In genomic region chr15:79684616-79685015, GRCm38 (mm10) we compare ENCODE assay signal across 9 mouse cellular contexts. TPM values are rescaled to one million over a fixed set of nuclear protein-coding genes. Genes with fewer than 3 reads are reported as not detected.
DNase-seq lines count a peak whose midpoint lies in the region; ATAC-seq and TF ChIP-seq lines count a peak whose summit lies in the region.
"Had no signal": no experiment of that assay in that cellular context is flagged by ENCODE, and none has a peak within 500 bp of the region (broad histone marks: within the 10 kb centered on the region; RNA-seq: fewer than 3 reads in every experiment).

No protein-coding gene starts in this region.

- H3K27ac ChIP-seq in heart, adult 2 months, result peak overlapping the region; percentile 99
- H3K27ac ChIP-seq in forebrain, embryonic 16.5 days (ENCODE audit: low read length), result no peak overlapping the region
- peak overlapping the region; percentile 99 for H3K27ac ChIP-seq in liver, embryonic 16.5 days (ENCODE audit: low read length)

- no peaks in the 10 kb centered on the region for H3K27me3 ChIP-seq in heart, adult 2 months (ENCODE audit: control insufficient read depth, insufficient read depth, low read length)
- no peaks in the 10 kb centered on the region for H3K27me3 ChIP-seq in G1E (ENCODE audit: insufficient read depth, low read length)
- H3K27me3 ChIP-seq in forebrain, embryonic 16.5 days (replicated peaks; ENCODE audit: control insufficient read depth, insufficient read depth, low read length), result no peaks in the 10 kb centered on the region
- no peaks in the 10 kb centered on the region for H3K27me3 ChIP-seq in liver, embryonic 16.5 days (ENCODE audit: control insufficient read depth, insufficient read depth, low read depth, low read length)

- ATAC-seq in G1E (ENCODE audit: extremely low read depth, insufficient number of reproducible peaks, low FRiP score, poor library complexity, severe bottlenecking), result no peak
- ATAC-seq in forebrain, embryonic 16.5 days, result no peak
- no peak for ATAC-seq in liver, embryonic 16.5 days (ENCODE audit: low read depth)
- ATAC-seq: CD4-positive, CD25-positive, alpha-beta regulatory T cell, adult 4 months had no signal

- no peak for DNase-seq in heart, adult 2 months
- DNase-seq in heart, adult 9 months (ENCODE audit: low spot score in 2 of 2), result no peak
- DNase-seq in G1E (ENCODE audit: low spot score), result no peak
- DNase-seq in frontal cortex, postnatal 14 days (ENCODE audit: low spot score in 2 of 2), result no peak
- DNase-seq in kidney, adult 8-10 months, result no peak
- no peak for DNase-seq in left cerebral cortex, adult 18-20 months (ENCODE audit: low spot score in 2 of 2)

- H3K79me2 ChIP-seq in heart, adult 2 months (replicated peaks; ENCODE audit: control insufficient read depth, insufficient read depth, low read length), result peaks cover 6% of the 10 kb centered on the region

- H3K9me3 ChIP-seq in G1E (replicated peaks), result no peaks in the 10 kb centered on the region
- no peaks in the 10 kb centered on the region for H3K9me3 ChIP-seq in forebrain, embryonic 16.5 days (ENCODE audit: control insufficient read depth, low read length)
- no peaks in the 10 kb centered on the region for H3K9me3 ChIP-seq in liver, embryonic 16.5 days (replicated peaks; ENCODE audit: control insufficient read depth, low read length)

- 43% methylated on average over 6 of the region's 6 CpGs for WGBS in heart, adult 2 months
- 61% methylated on average over 6 of the region's 6 CpGs for WGBS in forebrain, embryonic 16.5 days
- WGBS in liver, embryonic 16.5 days (ENCODE audit: insufficient replicate concordance), result 75% methylated on average over 6 of the region's 6 CpGs

- peaks cover 21% of the 10 kb centered on the region for H3K4me1 ChIP-seq in heart, adult 2 months (ENCODE audit: control insufficient read depth, insufficient read depth, low read length)
- H3K4me1 ChIP-seq in G1E (ENCODE audit: insufficient read depth, low read depth, low read length), result peaks cover 77% of the 10 kb centered on the region
- H3K4me1 ChIP-seq in forebrain, embryonic 16.5 days (replicated peaks; ENCODE audit: control insufficient read depth, insufficient read depth, low read length), result peaks cover 48% of the 10 kb centered on the region
- H3K4me1 ChIP-seq in liver, embryonic 16.5 days (ENCODE audit: control insufficient read depth, low read depth, low read length), result peaks cover 70% of the 10 kb centered on the region

- peak overlapping the region; percentile 92 for H3K4me2 ChIP-seq in forebrain, embryonic 16.5 days (ENCODE audit: low read length)
- peak overlapping the region; percentile 89 for H3K4me2 ChIP-seq in liver, embryonic 16.5 days (ENCODE audit: low read depth, low read length)

- H3K4me3 ChIP-seq in heart, adult 2 months, result peak overlapping the region; percentile 86
- peak overlapping the region; percentile 98; the same call in 1 of the 2 replicates for H3K4me3 ChIP-seq in G1E (ENCODE audit: low read depth, low read length)
- peak overlapping the region; percentile 93 for H3K4me3 ChIP-seq in forebrain, embryonic 16.5 days (replicated peaks; ENCODE audit: low read length)
- peak overlapping the region; percentile 92 for H3K4me3 ChIP-seq in liver, embryonic 16.5 days (ENCODE audit: low read depth, low read length)

- no peak for TF ChIP-seq CTCF in heart, adult 2 months (IDR thresholded peaks at IDR 0.05)
- no peak for TF ChIP-seq CTCF in G1E (IDR thresholded peaks at IDR 0.05; ENCODE audit: low read depth, low read length)

- no peak for TF ChIP-seq POLR2A in heart, adult 2 months (IDR thresholded peaks at IDR 0.05; ENCODE audit: insufficient read depth, low read depth, low read length)

- H3K36me3 ChIP-seq in heart, adult 2 months (ENCODE audit: control insufficient read depth, insufficient read depth, low read length), result peaks cover 3% of the 10 kb centered on the region
- H3K36me3 ChIP-seq in G1E (replicated peaks), result peaks cover 60% of the 10 kb centered on the region
- no peaks in the 10 kb centered on the region for H3K36me3 ChIP-seq in forebrain, embryonic 16.5 days (ENCODE audit: control insufficient read depth, insufficient read depth)
- no peaks in the 10 kb centered on the region for H3K36me3 ChIP-seq in liver, embryonic 16.5 days (ENCODE audit: control insufficient read depth, insufficient read depth)

- intact Hi-C loops in heart, adult 2 months (cut with DNase I), result no loop called here

- H3K9ac ChIP-seq in heart, adult 2 months (ENCODE audit: low read depth, low read length), result no peak overlapping the region; the same call in 1 of the 2 replicates
- H3K9ac ChIP-seq in forebrain, embryonic 16.5 days (replicated peaks; ENCODE audit: low read depth, low read length), result no peak overlapping the region; the same call in none of the 2 replicates
- H3K9ac ChIP-seq in liver, embryonic 16.5 days (ENCODE audit: low read depth, low read length), result peak overlapping the region; percentile 98

- TF ChIP-seq EP300 in heart, adult 2 months (IDR thresholded peaks at IDR 0.05; ENCODE audit: insufficient read depth, low read depth, low read length), result no peak

RNA-seq across cellular contexts. Expression of gene Josd1, which starts 3.1 kb away (rescaled TPM):
- 10 to 100 TPM; 22.1 to 24.9 TPM for total RNA-seq in heart, adult 2 months (2021)
- 16.1 and 25.6 TPM in 2 replicates for polyA plus RNA-seq in heart, adult 2 months (2012; rRNA removed)
- total RNA-seq in G1E (2014; fragmentation: Nextera tagmentation), result 19.1 and 23.3 TPM in 2 replicates
- total RNA-seq in G1E (2017), result 21.6 and 21.9 TPM in 2 replicates
- 16.7 and 22.6 TPM in 2 replicates for polyA plus RNA-seq in G1E (2012)
- 24.5 and 25.2 TPM in 2 replicates for polyA plus RNA-seq in forebrain, embryonic 16.5 days (2015; fragmentation: Nextera tagmentation; extraction: Ambion mirVana)
- polyA plus RNA-seq in liver, embryonic 16.5 days (2015; fragmentation: Nextera tagmentation; extraction: Ambion mirVana), result 19.2 and 21.6 TPM in 2 replicates
- total RNA-seq in left cerebral cortex, adult 18-20 months (2021), result 10 to 100 TPM; 65.8 to 71.5 TPM

RNA-seq across cellular contexts. Expression of gene Gtpbp1, which starts 6.0 kb away (rescaled TPM):
- 10 to 100 TPM; 26.9 to 30.1 TPM for total RNA-seq in heart, adult 2 months (2021)
- 27.0 and 30.5 TPM in 2 replicates for polyA plus RNA-seq in heart, adult 2 months (2012; rRNA removed)
- total RNA-seq in G1E (2014; fragmentation: Nextera tagmentation) (63.7 and 74.7 TPM in 2 replicates), G1E (2017) (54.8 and 58.6 TPM in 2 replicates)
- 108 and 116 TPM in 2 replicates for polyA plus RNA-seq in G1E (2012)
- 55.7 and 56.5 TPM in 2 replicates for polyA plus RNA-seq in forebrain, embryonic 16.5 days (2015; fragmentation: Nextera tagmentation; extraction: Ambion mirVana)
- 26.2 and 28.5 TPM in 2 replicates for polyA plus RNA-seq in liver, embryonic 16.5 days (2015; fragmentation: Nextera tagmentation; extraction: Ambion mirVana)
- total RNA-seq in left cerebral cortex, adult 18-20 months (2021), result 10 to 100 TPM; 52.7 to 53.4 TPM

RNA-seq across cellular contexts. Expression of gene Tomm22, which starts 14.0 kb away (rescaled TPM):
- 100 to 1,000 TPM in 1 of 2 experiments, 10 to 100 TPM in 1; 99.8 to 109 TPM for total RNA-seq in heart, adult 2 months (2021)
- polyA plus RNA-seq in heart, adult 2 months (2012; rRNA removed), result 57.8 and 112 TPM in 2 replicates
- total RNA-seq in G1E (2014; fragmentation: Nextera tagmentation) (116 and 133 TPM in 2 replicates), G1E (2017) (144 and 169 TPM in 2 replicates)
- 103 and 140 TPM in 2 replicates for polyA plus RNA-seq in G1E (2012)
- polyA plus RNA-seq in forebrain, embryonic 16.5 days (2015; fragmentation: Nextera tagmentation; extraction: Ambion mirVana), result 249 and 262 TPM in 2 replicates
- polyA plus RNA-seq in liver, embryonic 16.5 days (2015; fragmentation: Nextera tagmentation; extraction: Ambion mirVana), result 116 and 125 TPM in 2 replicates
- 100 to 1,000 TPM; 102 to 108 TPM for total RNA-seq in left cerebral cortex, adult 18-20 months (2021)

RNA-seq across cellular contexts. Expression of gene Cby1, which starts 25.6 kb away (rescaled TPM):
- 10 to 100 TPM; 18.6 to 19.3 TPM for total RNA-seq in heart, adult 2 months (2021)
- polyA plus RNA-seq in heart, adult 2 months (2012; rRNA removed), result 10.1 and 13.8 TPM in 2 replicates
- 9.9 and 18.5 TPM in 2 replicates for total RNA-seq in G1E (2014; fragmentation: Nextera tagmentation)
- total RNA-seq in G1E (2017), result 44.7 and 54.5 TPM in 2 replicates
- 98.0 and 113 TPM in 2 replicates for polyA plus RNA-seq in G1E (2012)
- 116 and 117 TPM in 2 replicates for polyA plus RNA-seq in forebrain, embryonic 16.5 days (2015; fragmentation: Nextera tagmentation; extraction: Ambion mirVana)
- polyA plus RNA-seq in liver, embryonic 16.5 days (2015; fragmentation: Nextera tagmentation; extraction: Ambion mirVana), result 10.2 and 11.8 TPM in 2 replicates
- total RNA-seq in left cerebral cortex, adult 18-20 months (2021), result 10 to 100 TPM; 42.4 to 47.0 TPM

RNA-seq across cellular contexts. Expression of gene Fam227a, which starts 25.9 kb away (rescaled TPM):
- total RNA-seq in heart, adult 2 months (2021), result under 1 TPM; 0.75 to 0.84 TPM
- polyA plus RNA-seq in heart, adult 2 months (2012; rRNA removed), result 1.2 and 1.4 TPM in 2 replicates
- 0.90 and 3.4 TPM in 2 replicates for total RNA-seq in G1E (2014; fragmentation: Nextera tagmentation)
- 1.2 and 2.1 TPM in 2 replicates for total RNA-seq in G1E (2017)
- polyA plus RNA-seq in G1E (2012), result 0.11 and 0.13 TPM in 2 replicates
- polyA plus RNA-seq in forebrain, embryonic 16.5 days (2015; fragmentation: Nextera tagmentation; extraction: Ambion mirVana), result 3.9 and 4.5 TPM in 2 replicates
- polyA plus RNA-seq in liver, embryonic 16.5 days (2015; fragmentation: Nextera tagmentation; extraction: Ambion mirVana), result 0.14 and 0.15 TPM in 2 replicates
- total RNA-seq in left cerebral cortex, adult 18-20 months (2021), result 10 to 100 TPM in 1 of 2 experiments, 1 to 10 TPM in 1; 9.3 to 10.0 TPM
